Mouse (Mus musculus): ENCODE measurements at regions not wholly inside any gene's neighbourhood (a gene's known extent, or its start where the extent isn't known, plus 50 kb on each side); places are given as distances from the start of the nearest gene placed in this dataset.

GRCm38 (mm10) chr1:14513662-14514061 lies 1579.5 kb downstream of the 4930444P10Rik start:
- no peaks in the 10 kb centered on the region for H3K36me3 ChIP-seq
- no peak overlapping the region for H3K27ac ChIP-seq (ENCODE audit: poor library complexity, severe bottlenecking)
- no peaks in the 10 kb centered on the region for H3K9me3 ChIP-seq (replicated peaks)
- no peaks in the 10 kb centered on the region for H3K4me1 ChIP-seq (replicated peaks)
- peaks cover 6% of the 10 kb centered on the region; the same call in 1 of the 2 replicates for H3K27me3 ChIP-seq (replicated peaks)
- no peak overlapping the region for H3K4me2 ChIP-seq
- no peak overlapping the region for H3K4me3 ChIP-seq
- no peak for ATAC-seq (ENCODE audit: insufficient number of reproducible peaks, low FRiP score)
- H3K9ac ChIP-seq: no peak overlapping the region

- ATAC-seq (ENCODE audit: insufficient number of reproducible peaks, low FRiP score): no peak
- H3K4me3 ChIP-seq: no peak overlapping the region
- H3K4me2 ChIP-seq: no peak overlapping the region
- peaks cover 15% of the 10 kb centered on the region for H3K27me3 ChIP-seq (replicated peaks)
- 69% methylated on average over 9 of the region's 9 CpGs for WGBS
- H3K4me1 ChIP-seq (replicated peaks): no peaks in the 10 kb centered on the region
- no peaks in the 10 kb centered on the region for H3K36me3 ChIP-seq
- H3K9me3 ChIP-seq (replicated peaks): no peaks in the 10 kb centered on the region
- no peak overlapping the region for H3K27ac ChIP-seq (ENCODE audit: poor library complexity, severe bottlenecking)
- H3K9ac ChIP-seq: no peak overlapping the region
These were observed 1580.4 kb downstream of the 4930444P10Rik start for GRCm38 (mm10) chr1:14512481-14513285.

- H3K27ac ChIP-seq (ENCODE audit: poor library complexity, severe bottlenecking): no peak overlapping the region
- no peaks in the 10 kb centered on the region for H3K36me3 ChIP-seq
- ATAC-seq (ENCODE audit: insufficient number of reproducible peaks, low FRiP score): peak; percentile 60
- H3K4me1 ChIP-seq (replicated peaks): peaks cover 17% of the 10 kb centered on the region
- peak overlapping the region; percentile 98 for H3K4me2 ChIP-seq
- peak overlapping the region; percentile 58 for H3K4me3 ChIP-seq
- H3K9me3 ChIP-seq (replicated peaks): no peaks in the 10 kb centered on the region
- peaks cover 63% of the 10 kb centered on the region for H3K27me3 ChIP-seq (replicated peaks)
- WGBS: 2% methylated on average over 33 of the region's 36 CpGs
- H3K9ac ChIP-seq: peak overlapping the region; percentile 58; the same call in 1 of the 2 replicates
These were observed 1586.1 kb downstream of the 4930444P10Rik start for GRCm38 (mm10) chr1:14506831-14507690.

GRCm38 (mm10) chr1:14506201-14506830 lies 1586.8 kb downstream of the 4930444P10Rik start:
- Histone ChIP-seq H3K27me3 (replicated peaks) (peaks cover 63% of the 10 kb centered on the region), H3K4me1 (replicated peaks) (peaks cover 17% of the 10 kb centered on the region), H3K36me3 (no peaks in the 10 kb centered on the region), H3K9ac (peak overlapping the region; percentile 58; the same call in 1 of the 2 replicates), H3K4me2 (peak overlapping the region; percentile 98), H3K27ac (ENCODE audit: poor library complexity, severe bottlenecking) (no peak overlapping the region), H3K4me3 (peak overlapping the region; percentile 58), H3K9me3 (replicated peaks) (no peaks in the 10 kb centered on the region)
- 1% methylated on average over 31 of the region's 34 CpGs for WGBS
- ATAC-seq (ENCODE audit: insufficient number of reproducible peaks, low FRiP score): peak; percentile 82

- peak overlapping the region; percentile 58; the same call in 1 of the 2 replicates for H3K4me3 ChIP-seq
- 7% methylated on average over 6 of the region's 6 CpGs for WGBS
These were observed 1587.4 kb downstream of the 4930444P10Rik start for GRCm38 (mm10) chr1:14505741-14506140.

GRCm38 (mm10) chr1:14504767-14505343 lies 1588.3 kb downstream of the 4930444P10Rik start:
- ATAC-seq (ENCODE audit: insufficient number of reproducible peaks, low FRiP score): no peak
- H3K4me3 ChIP-seq: peak overlapping the region; percentile 26; the same call in 1 of the 2 replicates
- no peak overlapping the region for H3K27ac ChIP-seq (ENCODE audit: poor library complexity, severe bottlenecking)

More at GRCm38 (mm10) chr1:14505741-14506140, 1587.4 kb downstream of the 4930444P10Rik start:
- Histone ChIP-seq H3K4me1 (replicated peaks) (peaks cover 17% of the 10 kb centered on the region), H3K27me3 (replicated peaks) (peaks cover 63% of the 10 kb centered on the region), H3K9ac (no peak overlapping the region), H3K4me2 (peak overlapping the region; percentile 98), H3K27ac (ENCODE audit: poor library complexity, severe bottlenecking) (no peak overlapping the region), H3K36me3 (no peaks in the 10 kb centered on the region), H3K9me3 (replicated peaks) (no peaks in the 10 kb centered on the region)
- ATAC-seq (ENCODE audit: insufficient number of reproducible peaks, low FRiP score): no peak

GRCm38 (mm10) chr1:14503881-14504742 lies 1589.0 kb downstream of the 4930444P10Rik start:
- peaks cover 17% of the 10 kb centered on the region for H3K4me1 ChIP-seq (replicated peaks)
- H3K9ac ChIP-seq: no peak overlapping the region
- H3K27me3 ChIP-seq (replicated peaks): peaks cover 61% of the 10 kb centered on the region
- no peaks in the 10 kb centered on the region for H3K36me3 ChIP-seq
- no peak for ATAC-seq (ENCODE audit: insufficient number of reproducible peaks, low FRiP score)
- 6% methylated on average over 17 of the region's 17 CpGs for WGBS
- no peak overlapping the region for H3K27ac ChIP-seq (ENCODE audit: poor library complexity, severe bottlenecking)
- H3K4me2 ChIP-seq: peak overlapping the region; percentile 59
- H3K9me3 ChIP-seq (replicated peaks): no peaks in the 10 kb centered on the region
- peak overlapping the region; percentile 6; the same call in 1 of the 2 replicates for H3K4me3 ChIP-seq

More at GRCm38 (mm10) chr1:14504767-14505343, 1588.3 kb downstream of the 4930444P10Rik start:
- Histone ChIP-seq H3K27me3 (replicated peaks) (peaks cover 63% of the 10 kb centered on the region), H3K36me3 (no peaks in the 10 kb centered on the region), H3K4me2 (peak overlapping the region; percentile 59), H3K4me1 (replicated peaks) (peaks cover 17% of the 10 kb centered on the region), H3K9ac (no peak overlapping the region), H3K9me3 (replicated peaks) (no peaks in the 10 kb centered on the region)
- 2% methylated on average over 12 of the region's 12 CpGs for WGBS

GRCm38 (mm10) chr1:14503193-14503800 lies 1589.8 kb downstream of the 4930444P10Rik start:
- H3K9me3 ChIP-seq (replicated peaks): no peaks in the 10 kb centered on the region
- no peak overlapping the region for H3K4me2 ChIP-seq
- ATAC-seq (ENCODE audit: insufficient number of reproducible peaks, low FRiP score): no peak
- 25% methylated on average over 7 of the region's 7 CpGs for WGBS
- no peaks in the 10 kb centered on the region for H3K36me3 ChIP-seq
- peaks cover 17% of the 10 kb centered on the region for H3K4me1 ChIP-seq (replicated peaks)
- H3K4me3 ChIP-seq: no peak overlapping the region
- peaks cover 54% of the 10 kb centered on the region for H3K27me3 ChIP-seq (replicated peaks)
- H3K9ac ChIP-seq: no peak overlapping the region
- H3K27ac ChIP-seq (ENCODE audit: poor library complexity, severe bottlenecking): no peak overlapping the region

- Histone ChIP-seq H3K27me3 (replicated peaks) (peaks cover 16% of the 10 kb centered on the region; the same call in 1 of the 2 replicates), H3K4me1 (replicated peaks) (no peaks in the 10 kb centered on the region), H3K4me3 (no peak overlapping the region), H3K4me2 (no peak overlapping the region), H3K36me3 (no peaks in the 10 kb centered on the region), H3K27ac (ENCODE audit: poor library complexity, severe bottlenecking) (no peak overlapping the region), H3K9ac (no peak overlapping the region), H3K9me3 (replicated peaks) (no peaks in the 10 kb centered on the region)
- ATAC-seq (ENCODE audit: insufficient number of reproducible peaks, low FRiP score): no peak
- WGBS: 90% methylated on average over 1 of the region's 1 CpGs
These were observed 1594.0 kb downstream of the 4930444P10Rik start for GRCm38 (mm10) chr1:14499105-14499504.

Data from heart, embryonic 12.5 days (tissue).